Mouse (Mus musculus): ENCODE measurements around the gene Bcl2l11.

- TF ChIP-seq CTCF (conservative IDR thresholded peaks at IDR 0.05; ENCODE audit: insufficient read depth, insufficient read length, low read depth, low read length) (no peak), POLR2A (IDR thresholded peaks at IDR 0.05; ENCODE audit: low read depth, low read length) (no peak)
These were observed 48.9 kb upstream of the Bcl2l11 start for GRCm38 (mm10) chr2:128076936-128077335.

Data from kidney, adult 2 months (tissue).